Mouse (Mus musculus): ENCODE measurements around the gene Gm49333. TPM values are rescaled to one million over a fixed set of nuclear protein-coding genes. Genes with fewer than 3 reads are reported as not detected.

Gm49333 gene
- polyA plus RNA-seq, 1 experiment from 2014 or later, result not detected

MicroRNAs within 50 kb of the gene (microRNA counts, 519-probe panel; counts per million panel counts)
- microRNA mmu-miR-1224, result 2,616 counts per million, percentile 68 among the panel's probes with 10 or more counts

Other genes starting within 250 kb of the Gm49333 start
- 39.4 and 40.0 TPM in 2 replicates for gene Abcc5, start 185.2 kb upstream of the Gm49333 start, polyA plus RNA-seq (2015; fragmentation: Nextera tagmentation; extraction: Ambion mirVana)
- gene Eif2b5, start 112.8 kb upstream of the Gm49333 start, polyA plus RNA-seq (2015; fragmentation: Nextera tagmentation; extraction: Ambion mirVana), result 99.4 and 102 TPM in 2 replicates
- gene Dvl3, start 94.6 kb upstream of the Gm49333 start, polyA plus RNA-seq (2015; fragmentation: Nextera tagmentation; extraction: Ambion mirVana), result 18.1 and 19.5 TPM in 2 replicates
- gene Ap2m1, start 76.1 kb upstream of the Gm49333 start, polyA plus RNA-seq (2015; fragmentation: Nextera tagmentation; extraction: Ambion mirVana), result 614 and 624 TPM in 2 replicates
- 58.6 and 59.0 TPM in 2 replicates for gene Abcf3, start 63.0 kb upstream of the Gm49333 start, polyA plus RNA-seq (2015; fragmentation: Nextera tagmentation; extraction: Ambion mirVana)
- gene Vwa5b2, start 22.1 kb upstream of the Gm49333 start, polyA plus RNA-seq (2015; fragmentation: Nextera tagmentation; extraction: Ambion mirVana), result 5.5 and 7.0 TPM in 2 replicates
- gene Eef1akmt4, start within 50 bp of the Gm49333 start, polyA plus RNA-seq (2015; fragmentation: Nextera tagmentation; extraction: Ambion mirVana), result 32.0 and 37.2 TPM in 2 replicates
- 40.1 and 46.0 TPM in 2 replicates for gene Alg3, start 125 bp downstream of the Gm49333 start, polyA plus RNA-seq (2015; fragmentation: Nextera tagmentation; extraction: Ambion mirVana)
- gene Camk2n2, start 9.7 kb downstream of the Gm49333 start, polyA plus RNA-seq (2015; fragmentation: Nextera tagmentation; extraction: Ambion mirVana), result 0.83 and 0.97 TPM in 2 replicates
- 1.3 and 1.6 TPM in 2 replicates for gene Ece2, start 18.2 kb downstream of the Gm49333 start, polyA plus RNA-seq (2015; fragmentation: Nextera tagmentation; extraction: Ambion mirVana)
- gene Psmd2, start 40.0 kb downstream of the Gm49333 start, polyA plus RNA-seq (2015; fragmentation: Nextera tagmentation; extraction: Ambion mirVana), result 283 and 284 TPM in 2 replicates
- 183 and 196 TPM in 2 replicates for gene Eif4g1, start 56.7 kb downstream of the Gm49333 start, polyA plus RNA-seq (2015; fragmentation: Nextera tagmentation; extraction: Ambion mirVana)
- 6.3 and 6.7 TPM in 2 replicates for gene Fam131a, start 81.6 kb downstream of the Gm49333 start, polyA plus RNA-seq (2015; fragmentation: Nextera tagmentation; extraction: Ambion mirVana)
- gene Polr2h, start 106.1 kb downstream of the Gm49333 start, polyA plus RNA-seq (2015; fragmentation: Nextera tagmentation; extraction: Ambion mirVana), result 104 and 112 TPM in 2 replicates
- gene Clcn2, start 106.1 kb downstream of the Gm49333 start, polyA plus RNA-seq (2015; fragmentation: Nextera tagmentation; extraction: Ambion mirVana), result 14.3 and 15.7 TPM in 2 replicates
- gene Chrd, start 121.5 kb downstream of the Gm49333 start, polyA plus RNA-seq (2015; fragmentation: Nextera tagmentation; extraction: Ambion mirVana), result 3.3 and 3.6 TPM in 2 replicates
- gene Thpo, start 122.9 kb downstream of the Gm49333 start, polyA plus RNA-seq (2015; fragmentation: Nextera tagmentation; extraction: Ambion mirVana), result 1.8 and 2.4 TPM in 2 replicates

Measured in intestine, embryonic 15.5 days (tissue).